Mouse (Mus musculus) 3134 (cell line): ENCODE results near the gene Vti1b.

Experiments used
- DNase-seq: peaks from one replicate; pipeline ENCODE4 v3.0.0-alpha.2; 2011; ENCODE audit warnings: low spot score; ENCODE audit not compliant: insufficient read length; ENCODE audit errors: extremely low read depth

Gene Vti1b

GRCm38 (mm10) chr12:79139417-79139816 lies 33.0 kb downstream of the Vti1b start:
- DNase-seq = no peak

DNA sequence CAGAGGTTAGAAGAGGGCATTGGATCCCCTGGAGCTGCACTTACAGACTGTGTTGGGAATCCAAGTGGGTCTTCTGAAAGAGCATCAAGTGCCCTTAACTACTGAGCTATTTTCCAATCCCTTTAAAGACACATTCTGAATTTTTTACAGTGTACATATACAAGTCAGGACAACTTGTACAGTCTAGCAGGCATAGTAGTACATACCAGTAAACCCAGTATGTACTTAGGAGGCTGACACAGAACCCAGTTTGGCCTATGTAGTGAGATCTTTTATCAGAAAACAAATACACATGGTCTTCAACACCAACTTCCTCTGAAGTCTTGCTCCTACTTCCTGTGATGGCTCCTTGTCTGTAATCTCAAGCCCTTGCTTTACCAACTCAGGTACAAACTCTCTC lies 33.5 kb downstream of the Vti1b start:
- no peak for DNase-seq

GRCm38 (mm10) chr12:79136949-79137348 lies 35.5 kb downstream of the Vti1b start:
- DNase-seq = no peak

GRCm38 (mm10) chr12:79135105-79135504 lies 37.4 kb downstream of the Vti1b start:
- DNase-seq = no peak

GRCm38 (mm10) chr12:79134676-79135075 lies 37.8 kb downstream of the Vti1b start:
- no peak for DNase-seq

DNA sequence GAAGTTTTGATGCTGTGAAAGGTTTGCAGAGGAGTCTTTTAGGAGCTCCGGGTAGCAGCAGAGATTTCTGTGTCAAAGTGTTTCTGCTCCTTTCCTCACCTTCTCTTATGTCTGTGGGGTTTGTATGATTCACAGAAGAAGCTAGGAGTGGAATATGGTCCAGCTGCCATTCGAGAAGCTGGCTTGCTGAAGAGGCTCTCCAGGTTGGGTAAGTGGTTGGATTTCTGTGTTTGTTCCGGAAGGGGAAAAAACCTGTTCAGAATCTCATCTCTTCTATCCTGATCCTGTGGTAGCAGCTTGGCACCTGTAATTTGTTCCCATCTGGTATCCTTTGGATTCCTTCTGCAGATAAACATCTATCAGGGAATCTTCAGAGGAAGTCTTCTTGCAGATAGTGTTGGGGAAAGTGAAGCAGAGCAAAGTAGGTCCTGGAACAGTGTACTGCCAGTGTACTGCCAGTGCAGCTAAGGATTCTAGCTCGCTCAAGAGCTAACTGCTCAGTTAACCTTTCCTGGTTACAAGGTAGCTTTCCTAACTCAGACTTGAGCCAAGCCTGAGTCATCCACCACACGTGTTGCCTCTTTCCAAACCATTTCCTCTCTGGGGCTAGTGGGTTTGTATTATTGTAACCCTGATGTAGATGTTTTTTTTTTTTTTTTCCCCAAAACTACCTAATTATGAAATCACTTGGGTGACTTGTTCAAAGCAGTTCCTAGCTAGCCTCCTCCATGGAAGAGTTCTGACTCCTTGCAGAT lies 40.6 kb downstream of the Vti1b start:
- peak; percentile 26 for DNase-seq

DNA sequence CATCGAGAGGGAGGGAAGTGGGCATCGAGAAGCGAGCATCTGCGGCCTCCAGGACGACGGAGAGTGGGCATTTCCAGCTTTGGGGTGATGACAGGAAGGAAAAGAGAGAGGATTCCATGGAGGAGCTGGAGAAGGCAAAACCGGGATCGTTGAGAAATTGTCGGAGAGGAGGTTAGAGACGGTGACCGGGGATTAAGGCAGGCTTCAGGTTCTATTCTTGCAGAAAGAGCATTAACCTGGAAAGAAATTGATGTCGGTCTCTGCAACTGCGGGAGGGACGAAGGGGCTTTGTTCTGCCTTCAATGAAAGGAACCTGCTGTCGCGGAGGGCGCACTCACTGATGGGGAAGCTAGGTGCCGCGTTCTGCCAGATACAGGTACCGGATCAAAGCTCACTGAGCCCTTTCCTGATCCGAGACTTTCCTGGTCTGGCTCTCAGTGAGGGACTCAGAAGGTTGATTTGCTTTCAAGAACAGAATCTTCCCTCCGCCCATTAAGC lies 41.2 kb downstream of the Vti1b start:
- DNase-seq = no peak

GRCm38 (mm10) chr12:79130299-79131177 lies 41.9 kb downstream of the Vti1b start, which contains the start of gene Arg2:
Arg2 (plus strand) TSS chr12:79130777.
- DNase-seq = no peak

GRCm38 (mm10) chr12:79122820-79123219 lies 49.6 kb downstream of the Vti1b start:
- no peak for DNase-seq

DNA sequence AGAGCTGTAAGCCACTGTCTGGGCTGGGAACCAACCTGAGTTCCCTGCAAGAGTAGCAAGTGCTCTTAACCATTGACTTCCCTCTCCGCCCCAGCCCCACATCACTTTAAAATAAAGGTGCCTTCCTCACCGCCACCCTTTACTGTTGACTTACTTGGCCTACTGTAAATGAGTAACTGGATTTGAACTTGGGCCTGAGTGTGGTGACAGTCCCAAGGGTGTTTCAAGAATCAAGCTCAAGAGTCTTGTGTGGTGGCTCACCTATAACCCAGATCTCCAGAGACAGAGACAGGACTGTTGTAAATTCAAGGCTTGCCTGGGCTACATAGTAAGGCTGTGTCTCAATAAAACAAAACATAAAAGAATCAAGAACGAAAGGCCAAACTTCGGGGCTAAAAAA lies 53.5 kb downstream of the Vti1b start:
- DNase-seq = no peak
